Mouse (Mus musculus): ENCODE measurements at regions not wholly inside any gene's neighbourhood (a gene's known extent, or its start where the extent isn't known, plus 50 kb on each side); places are given as distances from the start of the nearest gene placed in this dataset.

GRCm38 (mm10) chr16:76110383-76110782, 88.3 kb upstream of the Samsn1 start:
- WGBS, result 94% methylated on average over 3 of the region's 3 CpGs
- H3K4me2 ChIP-seq (replicated peaks), result no peak overlapping the region

GRCm38 (mm10) chr16:76108464-76108863, 86.4 kb upstream of the Samsn1 start:
- H3K9me3 ChIP-seq, result no peaks in the 10 kb centered on the region
- no peak overlapping the region for H3K9ac ChIP-seq
- H3K4me3 ChIP-seq, result no peak overlapping the region
- H3K4me1 ChIP-seq, result no peaks in the 10 kb centered on the region
- no peak overlapping the region for H3K27ac ChIP-seq
- H3K4me2 ChIP-seq (replicated peaks), result no peak overlapping the region
- ATAC-seq (ENCODE audit: insufficient number of reproducible peaks, insufficient read depth, low FRiP score, low TSS enrichment), result no peak
- no peaks in the 10 kb centered on the region for H3K36me3 ChIP-seq
- no peaks in the 10 kb centered on the region for H3K27me3 ChIP-seq
- WGBS, result 84% methylated on average over 2 of the region's 2 CpGs

More at GRCm38 (mm10) chr16:76110383-76110782, 88.3 kb upstream of the Samsn1 start:
- H3K4me3 ChIP-seq, result no peak overlapping the region
- H3K9me3 ChIP-seq, result no peaks in the 10 kb centered on the region
- no peak overlapping the region for H3K27ac ChIP-seq
- ATAC-seq (ENCODE audit: insufficient number of reproducible peaks, insufficient read depth, low FRiP score, low TSS enrichment), result no peak
- H3K27me3 ChIP-seq, result no peaks in the 10 kb centered on the region
- no peaks in the 10 kb centered on the region for H3K4me1 ChIP-seq
- no peaks in the 10 kb centered on the region for H3K36me3 ChIP-seq
- no peak overlapping the region for H3K9ac ChIP-seq

GRCm38 (mm10) chr16:76104673-76105072, 82.6 kb upstream of the Samsn1 start:
- 92% methylated on average over 6 of the region's 6 CpGs for WGBS
- Histone ChIP-seq H3K9me3 (no peaks in the 10 kb centered on the region), H3K27ac (no peak overlapping the region), H3K4me2 (replicated peaks) (no peak overlapping the region), H3K27me3 (no peaks in the 10 kb centered on the region), H3K4me3 (no peak overlapping the region), H3K36me3 (no peaks in the 10 kb centered on the region), H3K4me1 (no peaks in the 10 kb centered on the region), H3K9ac (no peak overlapping the region)
- no peak for ATAC-seq (ENCODE audit: insufficient number of reproducible peaks, insufficient read depth, low FRiP score, low TSS enrichment)

GRCm38 (mm10) chr16:76101773-76102172, 79.7 kb upstream of the Samsn1 start:
- no peak overlapping the region for H3K9ac ChIP-seq
- ATAC-seq (ENCODE audit: insufficient number of reproducible peaks, insufficient read depth, low FRiP score, low TSS enrichment), result no peak
- H3K27ac ChIP-seq, result no peak overlapping the region
- H3K4me1 ChIP-seq, result no peaks in the 10 kb centered on the region
- no peaks in the 10 kb centered on the region for H3K9me3 ChIP-seq
- 72% methylated on average over 3 of the region's 3 CpGs for WGBS
- no peak overlapping the region for H3K4me3 ChIP-seq
- no peak overlapping the region for H3K4me2 ChIP-seq (replicated peaks)
- H3K27me3 ChIP-seq, result no peaks in the 10 kb centered on the region
- no peaks in the 10 kb centered on the region for H3K36me3 ChIP-seq

GRCm38 (mm10) chr16:76097808-76098207, 75.7 kb upstream of the Samsn1 start:
- Histone ChIP-seq H3K4me2 (replicated peaks) (no peak overlapping the region), H3K4me1 (no peaks in the 10 kb centered on the region), H3K4me3 (no peak overlapping the region), H3K27ac (no peak overlapping the region), H3K36me3 (no peaks in the 10 kb centered on the region), H3K27me3 (no peaks in the 10 kb centered on the region), H3K9ac (no peak overlapping the region), H3K9me3 (no peaks in the 10 kb centered on the region)
- WGBS, result 84% methylated on average over 9 of the region's 9 CpGs
- no peak for ATAC-seq (ENCODE audit: insufficient number of reproducible peaks, insufficient read depth, low FRiP score, low TSS enrichment)

GRCm38 (mm10) chr16:76096363-76096762, 74.3 kb upstream of the Samsn1 start:
- no peaks in the 10 kb centered on the region for H3K9me3 ChIP-seq
- no peak overlapping the region for H3K4me2 ChIP-seq (replicated peaks)
- H3K36me3 ChIP-seq, result no peaks in the 10 kb centered on the region
- no peak overlapping the region for H3K9ac ChIP-seq
- H3K4me1 ChIP-seq, result no peaks in the 10 kb centered on the region
- WGBS, result 82% methylated on average over 4 of the region's 4 CpGs
- H3K4me3 ChIP-seq, result no peak overlapping the region
- no peak overlapping the region for H3K27ac ChIP-seq
- no peak for ATAC-seq (ENCODE audit: insufficient number of reproducible peaks, insufficient read depth, low FRiP score, low TSS enrichment)
- H3K27me3 ChIP-seq, result no peaks in the 10 kb centered on the region

- Histone ChIP-seq H3K9ac (no peak overlapping the region), H3K36me3 (no peaks in the 10 kb centered on the region), H3K4me3 (no peak overlapping the region), H3K27ac (no peak overlapping the region), H3K4me1 (no peaks in the 10 kb centered on the region), H3K27me3 (no peaks in the 10 kb centered on the region), H3K9me3 (no peaks in the 10 kb centered on the region), H3K4me2 (replicated peaks) (no peak overlapping the region)
- peak; percentile 56; the same call in 1 of the 2 replicates for ATAC-seq (ENCODE audit: insufficient number of reproducible peaks, insufficient read depth, low FRiP score, low TSS enrichment)
- WGBS, result 92% methylated on average over 4 of the region's 4 CpGs
Observed at GRCm38 (mm10) chr16:76085363-76085762, 63.3 kb upstream of the Samsn1 start.

GRCm38 (mm10) chr16:76082465-76082864, 60.4 kb upstream of the Samsn1 start:
- no peaks in the 10 kb centered on the region for H3K36me3 ChIP-seq
- H3K4me2 ChIP-seq (replicated peaks), result no peak overlapping the region
- no peaks in the 10 kb centered on the region for H3K9me3 ChIP-seq
- H3K27me3 ChIP-seq, result no peaks in the 10 kb centered on the region
- no peaks in the 10 kb centered on the region for H3K4me1 ChIP-seq
- 76% methylated on average over 4 of the region's 4 CpGs for WGBS
- no peak overlapping the region for H3K9ac ChIP-seq
- no peak overlapping the region for H3K4me3 ChIP-seq
- no peak for ATAC-seq (ENCODE audit: insufficient number of reproducible peaks, insufficient read depth, low FRiP score, low TSS enrichment)
- no peak overlapping the region for H3K27ac ChIP-seq

GRCm38 (mm10) chr16:76079761-76080502, 57.9 kb upstream of the Samsn1 start:
- Histone ChIP-seq H3K27ac (no peak overlapping the region), H3K4me2 (replicated peaks) (no peak overlapping the region), H3K27me3 (no peaks in the 10 kb centered on the region), H3K9me3 (no peaks in the 10 kb centered on the region), H3K4me1 (no peaks in the 10 kb centered on the region), H3K9ac (no peak overlapping the region), H3K36me3 (no peaks in the 10 kb centered on the region), H3K4me3 (no peak overlapping the region)
- WGBS, result 89% methylated on average over 6 of the region's 6 CpGs
- no peak for ATAC-seq (ENCODE audit: insufficient number of reproducible peaks, insufficient read depth, low FRiP score, low TSS enrichment)

- H3K27ac ChIP-seq, result no peak overlapping the region
- no peaks in the 10 kb centered on the region for H3K9me3 ChIP-seq
- WGBS, result 84% methylated on average over 5 of the region's 5 CpGs
- no peaks in the 10 kb centered on the region for H3K4me1 ChIP-seq
- no peaks in the 10 kb centered on the region for H3K36me3 ChIP-seq
- no peak for ATAC-seq (ENCODE audit: insufficient number of reproducible peaks, insufficient read depth, low FRiP score, low TSS enrichment)
- no peak overlapping the region for H3K9ac ChIP-seq
- no peak overlapping the region for H3K4me2 ChIP-seq (replicated peaks)
- no peaks in the 10 kb centered on the region for H3K27me3 ChIP-seq
- H3K4me3 ChIP-seq, result no peak overlapping the region
Observed at GRCm38 (mm10) chr16:76078219-76078618, 56.1 kb upstream of the Samsn1 start.

- no peaks in the 10 kb centered on the region for H3K9me3 ChIP-seq
- no peaks in the 10 kb centered on the region for H3K27me3 ChIP-seq
- H3K9ac ChIP-seq, result no peak overlapping the region
- H3K4me3 ChIP-seq, result no peak overlapping the region
- no peak overlapping the region for H3K4me2 ChIP-seq (replicated peaks)
- ATAC-seq (ENCODE audit: insufficient number of reproducible peaks, insufficient read depth, low FRiP score, low TSS enrichment), result no peak
- H3K4me1 ChIP-seq, result no peaks in the 10 kb centered on the region
- H3K36me3 ChIP-seq, result no peaks in the 10 kb centered on the region
- H3K27ac ChIP-seq, result no peak overlapping the region
- 57% methylated on average over 5 of the region's 5 CpGs for WGBS
Observed at GRCm38 (mm10) chr16:76076231-76076630, 54.1 kb upstream of the Samsn1 start.

Data from embryonic facial prominence, embryonic 12.5 days (tissue).